Mouse (Mus musculus) MEL-GATA-1-ER (cell line): ENCODE results near the gene Mrgprb3.

Experiments
- DNase-seq: peaks from one replicate; pipeline ENCODE4 v3.0.0-alpha.2; 2012; ENCODE audit warnings: low read depth; ENCODE audit errors: extremely low read depth

The Mrgprb3 gene

GRCm38 (mm10) chr7:48643711-48644110 lies at the start of gene Mrgprb3:
Gene Mrgprb3, minus strand, starts transcription at chr7:48643811.
- no peak for DNase-seq
